Mouse (Mus musculus): Measurements from ENCODE around the gene Eno4. TPM values are rescaled to one million over a fixed set of nuclear protein-coding genes. Genes with fewer than 3 reads are reported as not detected.
"Not testable (repeated sequence)": the region's sequence is repeated elsewhere in the genome, so short reads cannot be mapped to it uniquely, and the experiment has no call there.

Gene Eno4
- under 1 TPM; 0.30 to 0.42 TPM for total RNA-seq (2021)
- long read RNA-seq, experiment 1: 0 reads
- long read RNA-seq, experiment 2, partial matches to known transcripts: 0 of 2 reads
- long read RNA-seq, experiment 2, other reads (novel, unspliced or antisense): 0 of 2 reads

- DNase-seq (ENCODE audit: low spot score in 2 of 2): peak; percentile 89 to 92
These were observed at the start of gene Eno4, which contains the start of gene Hspa12a for GRCm38 (mm10) chr19:58942841-58943828. Gene Eno4 (plus strand): TSS chr19:58943425. Gene Hspa12a (minus strand): TSS chr19:58943654.

GRCm38 (mm10) chr19:58896216-58896615, 47.0 kb upstream of the Eno4 start:
- DNase-seq (ENCODE audit: low spot score in 2 of 2): no peak

- not testable (repeated sequence) for DNase-seq (ENCODE audit: low spot score in 2 of 2)
These were observed 42.8 kb upstream of the Eno4 start for GRCm38 (mm10) chr19:58900471-58900870.

- no peak for DNase-seq (ENCODE audit: low spot score in 2 of 2)
These were observed 39.9 kb upstream of the Eno4 start for GRCm38 (mm10) chr19:58903079-58903898.

- peak; percentile 91 to 92 for DNase-seq (ENCODE audit: low spot score in 2 of 2)
These were observed 39.3 kb upstream of the Eno4 start for GRCm38 (mm10) chr19:58903899-58904327.

GRCm38 (mm10) chr19:58906685-58907084, 36.5 kb upstream of the Eno4 start:
- DNase-seq (ENCODE audit: low spot score in 2 of 2): no peak

GRCm38 (mm10) chr19:58908018-58908417, 35.2 kb upstream of the Eno4 start:
- DNase-seq (ENCODE audit: low spot score in 2 of 2): no peak

- no peak for DNase-seq (ENCODE audit: low spot score in 2 of 2)
These were observed 32.3 kb upstream of the Eno4 start for GRCm38 (mm10) chr19:58910941-58911368.

- DNase-seq (ENCODE audit: low spot score in 2 of 2): peak; percentile 51 to 68
These were observed 31.8 kb upstream of the Eno4 start for GRCm38 (mm10) chr19:58911386-58911785.

GRCm38 (mm10) chr19:58913301-58913700, 29.9 kb upstream of the Eno4 start:
- DNase-seq (ENCODE audit: low spot score in 2 of 2): no peak

- DNase-seq (ENCODE audit: low spot score in 2 of 2): no peak
These were observed 24.6 kb upstream of the Eno4 start for GRCm38 (mm10) chr19:58918597-58918996.

GRCm38 (mm10) chr19:58919148-58919547, 24.1 kb upstream of the Eno4 start:
- DNase-seq (ENCODE audit: low spot score in 2 of 2): no peak

- DNase-seq (ENCODE audit: low spot score in 2 of 2): no peak
These were observed 12.0 kb upstream of the Eno4 start for GRCm38 (mm10) chr19:58931081-58931800.

GRCm38 (mm10) chr19:58933062-58933461, 10.2 kb upstream of the Eno4 start:
- DNase-seq (ENCODE audit: low spot score in 2 of 2): no peak

GRCm38 (mm10) chr19:58945959-58946358, 2.7 kb downstream of the Eno4 start:
- DNase-seq (ENCODE audit: low spot score in 2 of 2): no peak

- no peak for DNase-seq (ENCODE audit: low spot score in 2 of 2)
These were observed 8.3 kb downstream of the Eno4 start for GRCm38 (mm10) chr19:58951521-58951920.

- no peak for DNase-seq (ENCODE audit: low spot score in 2 of 2)
These were observed 9.0 kb downstream of the Eno4 start for GRCm38 (mm10) chr19:58952236-58952635.

GRCm38 (mm10) chr19:58954779-58955178, 11.6 kb downstream of the Eno4 start:
- no peak for DNase-seq (ENCODE audit: low spot score in 2 of 2)

GRCm38 (mm10) chr19:58963011-58963410, 19.8 kb downstream of the Eno4 start:
- no peak for DNase-seq (ENCODE audit: low spot score in 2 of 2)

GRCm38 (mm10) chr19:58968731-58969506, 25.7 kb downstream of the Eno4 start:
- no peak for DNase-seq (ENCODE audit: low spot score in 2 of 2)
